In genomic region chr7:34570114-34571065, GRCm38 (mm10) we compare ENCODE assay signal across 8 mouse cellular contexts.
DNase-seq lines count a peak whose midpoint lies in the region; ATAC-seq and TF ChIP-seq lines count a peak whose summit lies in the region.

No protein-coding gene starts in this region.

- peak; percentile 81 for ATAC-seq in hindbrain, embryonic 14.5 days (ENCODE audit: low FRiP score)
- no peak for ATAC-seq in monocyte, adult 5-6 weeks (replicated peaks; ENCODE audit: insufficient number of reproducible peaks, low FRiP score, low TSS enrichment, poor library complexity, severe bottlenecking)

- no peaks in the 10 kb centered on the region for H3K79me2 ChIP-seq in CH12.LX (replicated peaks; ENCODE audit: control insufficient read depth, extremely low read depth, insufficient read depth, poor library complexity, severe bottlenecking)

- peak; percentile 24 for DNase-seq in CH12.LX (ENCODE audit: extremely low read depth)
- peak; percentile 56 to 58 for DNase-seq in cerebellum, postnatal 14 days
- peak; percentile 44 to 75 for DNase-seq in gastrocnemius, adult 8-10 months (ENCODE audit: low spot score in 2 of 2)
- DNase-seq in hindbrain, embryonic 14.5 days (ENCODE audit: low spot score): peak; percentile 44
- DNase-seq in layer of hippocampus, postnatal 36 days: peak; percentile 19 to 29
- peak; percentile 71 for DNase-seq in lung, postnatal 14 days
- DNase-seq in right cerebral cortex, postnatal 14 days: peak; percentile 16

- H3K9me3 ChIP-seq in CH12.LX (replicated peaks; ENCODE audit: low read length): peaks cover 3% of the 10 kb centered on the region
- no peaks in the 10 kb centered on the region for H3K9me3 ChIP-seq in hindbrain, embryonic 14.5 days (ENCODE audit: control insufficient read depth, low read length)

- in situ Hi-C loops in CH12.LX (cut with MboI; ENCODE audit: low pct_ligation_motif_present, low pct_unique_long_range_greater_than_20kb, low sequenced_read_pairs): no loop called here

- H3K27ac ChIP-seq in CH12.LX (ENCODE audit: insufficient read depth, low read depth): no peak overlapping the region
- peak overlapping the region; percentile 36 for H3K27ac ChIP-seq in hindbrain, embryonic 14.5 days

- TF ChIP-seq RAD21 in CH12.LX (IDR thresholded peaks at IDR 0.05; ENCODE audit: low read depth, low read length): no peak

- H3K27me3 ChIP-seq in CH12.LX (replicated peaks): no peaks in the 10 kb centered on the region
- H3K27me3 ChIP-seq in hindbrain, embryonic 14.5 days (ENCODE audit: control insufficient read depth, insufficient read depth, low read length): no peaks in the 10 kb centered on the region

- TF ChIP-seq POLR2A in CH12.LX (IDR thresholded peaks at IDR 0.05; ENCODE audit: low read depth, low read length): no peak

- dilution Hi-C loops in CH12.LX (cut with MboI; ENCODE audit: extremely low pct_ligation_motif_present, extremely low pct_unique_long_range_greater_than_20kb, low sequenced_read_pairs): no loop called here

- no peaks in the 10 kb centered on the region for H3K36me3 ChIP-seq in CH12.LX (replicated peaks in 1 of 2; ENCODE audit: control insufficient read depth in 1 of 2, insufficient read depth in 1 of 2, low read length in 1 of 2)
- no peaks in the 10 kb centered on the region for H3K36me3 ChIP-seq in hindbrain, embryonic 14.5 days (replicated peaks; ENCODE audit: control insufficient read depth, insufficient read depth)

- no peak for TF ChIP-seq CTCF in CH12.LX (conservative IDR thresholded peaks at IDR 0.05 in 1 of 2, IDR thresholded peaks at IDR 0.05 in 1 of 2; ENCODE audit: low read depth in 2 of 2, low read length in 2 of 2)

- no peak overlapping the region for H3K4me3 ChIP-seq in CH12.LX (replicated peaks in 1 of 3; ENCODE audit: low read depth in 2 of 3, low read length in 2 of 3, poor library complexity in 1 of 3)
- H3K4me3 ChIP-seq in hindbrain, embryonic 14.5 days (replicated peaks; ENCODE audit: low read length): peak overlapping the region; percentile 22

- no peak overlapping the region for H3K9ac ChIP-seq in CH12.LX (ENCODE audit: insufficient read depth, low read depth)
- peak overlapping the region; percentile 53 for H3K9ac ChIP-seq in hindbrain, embryonic 14.5 days

- H3K4me2 ChIP-seq in CH12.LX (ENCODE audit: insufficient read depth, low read depth, poor library complexity, severe bottlenecking): no peak overlapping the region
- peak overlapping the region; percentile 51 for H3K4me2 ChIP-seq in hindbrain, embryonic 14.5 days (replicated peaks)

- TF ChIP-seq EP300 in CH12.LX (IDR thresholded peaks at IDR 0.05; ENCODE audit: low read length): no peak

- WGBS in hindbrain, embryonic 14.5 days: 2% methylated on average over 43 of the region's 43 CpGs

- peaks cover 0 to 12% of the 10 kb centered on the region in 2 experiments; a peak in 2 of 4 replicates for H3K4me1 ChIP-seq in CH12.LX (ENCODE audit: control insufficient read depth in 1 of 2, insufficient read depth in 2 of 2)
- peaks cover 13% of the 10 kb centered on the region for H3K4me1 ChIP-seq in hindbrain, embryonic 14.5 days (replicated peaks; ENCODE audit: control insufficient read depth, insufficient read depth, low read length)

TF ChIP-seq in CH12.LX, 34 proteins besides CTCF, POLR2A, EP300 and RAD21:
- TF ChIP-seq MYC (IDR thresholded peaks at IDR 0.05; ENCODE audit: low read depth, low read length) (no peak), ZKSCAN1 (IDR thresholded peaks at IDR 0.05; ENCODE audit: borderline replicate concordance, low read depth, low read length) (no peak), CHD2 (IDR thresholded peaks at IDR 0.05; ENCODE audit: low read length) (no peak), POLR2AphosphoS2 (IDR thresholded peaks at IDR 0.05; ENCODE audit: low read depth, low read length) (no peak), ELF1 (IDR thresholded peaks at IDR 0.05; ENCODE audit: low read depth, low read length) (no peak), ZNF384 (IDR thresholded peaks at IDR 0.05; ENCODE audit: low read depth, low read length) (no peak), USF1 (IDR thresholded peaks at IDR 0.05; ENCODE audit: low read depth, low read length) (peak; percentile 4; the same call in 1 of the 2 replicates), RCOR1 (conservative IDR thresholded peaks at IDR 0.05; ENCODE audit: low read depth, low read length) (no peak), IRF4 (IDR thresholded peaks at IDR 0.05; ENCODE audit: low read depth, low read length) (no peak), NELFE (IDR thresholded peaks at IDR 0.05; ENCODE audit: low read depth, low read length) (no peak), BHLHE40 (IDR thresholded peaks at IDR 0.05; ENCODE audit: low read depth, low read length) (peak; percentile 36; the same call in 1 of the 2 replicates), HCFC1 (IDR thresholded peaks at IDR 0.05; ENCODE audit: low read depth, low read length) (no peak), KAT2A (IDR thresholded peaks at IDR 0.05; ENCODE audit: insufficient replicate concordance, low read length) (no peak)

Comparison
In these comparisons a context has a peak if more than half of its experiments do, and no peak if none do; other contexts are left out.
1. DNase-seq: peak in every context shown above with its lines; median percentile 71 in lung, postnatal 14 days; 60 in gastrocnemius, adult 8-10 months; 57 in cerebellum, postnatal 14 days; 44 in hindbrain, embryonic 14.5 days; 24 in CH12.LX; 24 in layer of hippocampus, postnatal 36 days; 16 in right cerebral cortex, postnatal 14 days.